Mouse (Mus musculus) frontal cortex, postnatal 14 days (tissue): ENCODE data around the gene Wipf2.

Source experiments
- DNase-seq, 2 experiments: peaks; one replicate each; pipeline ENCODE4 v3.0.0; 2022; ENCODE audit warnings: low spot score in 2 of 2

The Wipf2 gene

GRCm38 (mm10) chr11:98854116-98854515 is 9.3 kb upstream of the Wipf2 start:
- no peak for DNase-seq

GRCm38 (mm10) chr11:98854659-98855058 is 8.8 kb upstream of the Wipf2 start:
- DNase-seq: no peak

GRCm38 (mm10) chr11:98858759-98859731 is 4.4 kb upstream of the Wipf2 start:
- peak; percentile 75 to 88 for DNase-seq

GRCm38 (mm10) chr11:98863751-98864429 is 452 bp downstream of the Wipf2 start:
- peak in 1 of 2 experiments; percentile 57 for DNase-seq

- no peak for DNase-seq
Observed at GRCm38 (mm10) chr11:98867293-98867692, 3.9 kb downstream of the Wipf2 start.

- DNase-seq: no peak
Observed at GRCm38 (mm10) chr11:98869906-98870305, 6.5 kb downstream of the Wipf2 start.

GRCm38 (mm10) chr11:98870791-98871190 is 7.4 kb downstream of the Wipf2 start:
- no peak for DNase-seq

- no peak for DNase-seq
Observed at GRCm38 (mm10) chr11:98871416-98871815, 8.0 kb downstream of the Wipf2 start.

GRCm38 (mm10) chr11:98872040-98872439 is 8.6 kb downstream of the Wipf2 start:
- peak; percentile 43 to 45 for DNase-seq

GRCm38 (mm10) chr11:98873900-98874299 is 10.5 kb downstream of the Wipf2 start:
- DNase-seq: no peak

GRCm38 (mm10) chr11:98877001-98877400 is 13.6 kb downstream of the Wipf2 start:
- DNase-seq: no peak

GRCm38 (mm10) chr11:98887703-98888102 is 24.3 kb downstream of the Wipf2 start:
- DNase-seq: no peak

GRCm38 (mm10) chr11:98889077-98889476 is 25.6 kb downstream of the Wipf2 start:
- DNase-seq: no peak

- DNase-seq: no peak
Observed at GRCm38 (mm10) chr11:98889977-98890376, 26.5 kb downstream of the Wipf2 start.

- DNase-seq: no peak
Observed at GRCm38 (mm10) chr11:98892426-98892825, 29.0 kb downstream of the Wipf2 start.

GRCm38 (mm10) chr11:98900529-98901125 is 37.2 kb downstream of the Wipf2 start:
- DNase-seq: no peak

- DNase-seq: no peak
Observed at GRCm38 (mm10) chr11:98902621-98903245, 39.3 kb downstream of the Wipf2 start.

- DNase-seq: no peak
Observed at GRCm38 (mm10) chr11:98904577-98904976, 41.1 kb downstream of the Wipf2 start.

- no peak for DNase-seq
Observed at GRCm38 (mm10) chr11:98905033-98905432, 41.6 kb downstream of the Wipf2 start.

- DNase-seq: no peak
Observed at GRCm38 (mm10) chr11:98905583-98905982, 42.1 kb downstream of the Wipf2 start.

- DNase-seq: no peak
Observed at GRCm38 (mm10) chr11:98907063-98907436, 43.6 kb downstream of the Wipf2 start.
